Mouse (Mus musculus): ENCODE data around the gene Uqcc3. TPM values are rescaled to one million over a fixed set of nuclear protein-coding genes. Genes with fewer than 3 reads are reported as not detected.
"Not testable (repeated sequence)": the region's sequence is repeated elsewhere in the genome, so short reads cannot be mapped to it uniquely, and the experiment has no call there.

Gene Uqcc3
- total and polyA plus RNA-seq, 2 experiments from 2014 or later = 12.6 to 91.9 TPM

- DNase-seq (ENCODE audit: low spot score) = no peak
- WGBS = 65% methylated on average over 11 of the region's 11 CpGs
- H3K27ac ChIP-seq (ENCODE audit: low read depth) = peak within 1 kb of the TSS; percentile 94
- H3K36me3 ChIP-seq (replicated peaks; ENCODE audit: control insufficient read depth, insufficient read depth, low read length) = peaks cover 16% of the 10 kb centered on the region
- H3K4me2 ChIP-seq (ENCODE audit: low read depth, low read length) = peak within 1 kb of the TSS; percentile 97
- peaks cover 22% of the 10 kb centered on the region for H3K4me1 ChIP-seq (ENCODE audit: control insufficient read depth, insufficient read depth)
- ATAC-seq (ENCODE audit: insufficient read depth, low read depth) = no peak
- H3K9me3 ChIP-seq (replicated peaks; ENCODE audit: control insufficient read depth, low read length) = no peaks in the 10 kb centered on the region
- H3K9ac ChIP-seq (replicated peaks; ENCODE audit: low read depth, low read length) = peak within 1 kb of the TSS; percentile 74
- TF ChIP-seq EP300 (IDR thresholded peaks at IDR 0.05; ENCODE audit: low read depth) (no peak), CTCF (IDR thresholded peaks at IDR 0.05; ENCODE audit: low read depth) (no peak)
- H3K4me3 ChIP-seq (ENCODE audit: low read depth, low read length) = peak within 1 kb of the TSS; percentile 59
- H3K27me3 ChIP-seq (ENCODE audit: control insufficient read depth, insufficient read depth, low read length) = no peaks in the 10 kb centered on the region
Observed at GRCm38 (mm10) chr19:8839103-8839907, 41.4 kb downstream of the Uqcc3 start, which contains the start of gene Gng3. TSS of gene Gng3 (minus strand) at chr19:8839194.

- Histone ChIP-seq H3K4me1 (ENCODE audit: control insufficient read depth, insufficient read depth) (peaks cover 22% of the 10 kb centered on the region), H3K36me3 (replicated peaks; ENCODE audit: control insufficient read depth, insufficient read depth, low read length) (peaks cover 27% of the 10 kb centered on the region), H3K4me2 (ENCODE audit: low read depth, low read length) (peak overlapping the region; percentile 97), H3K9me3 (replicated peaks; ENCODE audit: control insufficient read depth, low read length) (no peaks in the 10 kb centered on the region), H3K27me3 (ENCODE audit: control insufficient read depth, insufficient read depth, low read length) (no peaks in the 10 kb centered on the region), H3K27ac (ENCODE audit: low read depth) (peak overlapping the region; percentile 94), H3K4me3 (ENCODE audit: low read depth, low read length) (peak overlapping the region; percentile 59), H3K9ac (replicated peaks; ENCODE audit: low read depth, low read length) (peak overlapping the region; percentile 74)
- no peak for ATAC-seq (ENCODE audit: insufficient read depth, low read depth)
- WGBS = 17% methylated on average over 15 of the region's 15 CpGs
- TF ChIP-seq CTCF (IDR thresholded peaks at IDR 0.05; ENCODE audit: low read depth) = no peak
- no peak for TF ChIP-seq EP300 (IDR thresholded peaks at IDR 0.05; ENCODE audit: low read depth)
- no peak for DNase-seq (ENCODE audit: low spot score)
Observed at GRCm38 (mm10) chr19:8838041-8838730, 42.5 kb downstream of the Uqcc3 start.

- ATAC-seq (ENCODE audit: insufficient read depth, low read depth) (peak; percentile 86), DNase-seq (ENCODE audit: low spot score) (peak; percentile 80)
- Histone ChIP-seq H3K36me3 (replicated peaks; ENCODE audit: control insufficient read depth, insufficient read depth, low read length) (peaks cover 31% of the 10 kb centered on the region), H3K9me3 (replicated peaks; ENCODE audit: control insufficient read depth, low read length) (no peaks in the 10 kb centered on the region), H3K4me2 (ENCODE audit: low read depth, low read length) (peak within 1 kb of the TSS; percentile 97), H3K4me1 (ENCODE audit: control insufficient read depth, insufficient read depth) (peaks cover 22% of the 10 kb centered on the region), H3K27ac (ENCODE audit: low read depth) (peak within 1 kb of the TSS; percentile 94), H3K27me3 (ENCODE audit: control insufficient read depth, insufficient read depth, low read length) (no peaks in the 10 kb centered on the region), H3K9ac (replicated peaks; ENCODE audit: low read depth, low read length) (peak within 1 kb of the TSS; percentile 74), H3K4me3 (ENCODE audit: low read depth, low read length) (peak within 1 kb of the TSS; percentile 59)
- under 1% methylated on average over 38 of the region's 38 CpGs for WGBS
- TF ChIP-seq EP300 (IDR thresholded peaks at IDR 0.05; ENCODE audit: low read depth) (peak; percentile 85; the same call in 1 of the 2 replicates), CTCF (IDR thresholded peaks at IDR 0.05; ENCODE audit: low read depth) (peak; percentile 49)
Observed at GRCm38 (mm10) chr19:8837251-8837791, 43.4 kb downstream of the Uqcc3 start, which contains the start of gene Bscl2. TSS of gene Bscl2 (plus strand) at chr19:8837467.

GRCm38 (mm10) chr19:8836327-8836726 is 44.4 kb downstream of the Uqcc3 start:
- peaks cover 41% of the 10 kb centered on the region for H3K36me3 ChIP-seq (replicated peaks; ENCODE audit: control insufficient read depth, insufficient read depth, low read length)
- not testable (repeated sequence) for DNase-seq (ENCODE audit: low spot score); H3K27me3 ChIP-seq (ENCODE audit: control insufficient read depth, insufficient read depth, low read length); H3K9ac ChIP-seq (replicated peaks; ENCODE audit: low read depth, low read length); H3K9me3 ChIP-seq (replicated peaks; ENCODE audit: control insufficient read depth, low read length); ATAC-seq (ENCODE audit: insufficient read depth, low read depth); H3K27ac ChIP-seq (ENCODE audit: low read depth); H3K4me3 ChIP-seq (ENCODE audit: low read depth, low read length); H3K4me2 ChIP-seq (ENCODE audit: low read depth, low read length)
- peaks cover 22% of the 10 kb centered on the region for H3K4me1 ChIP-seq (ENCODE audit: control insufficient read depth, insufficient read depth)
- 93% methylated on average over 10 of the region's 10 CpGs for WGBS

- TF ChIP-seq EP300 (IDR thresholded peaks at IDR 0.05; ENCODE audit: low read depth) (no peak), CTCF (IDR thresholded peaks at IDR 0.05; ENCODE audit: low read depth) (no peak)
- 84% methylated on average over 4 of the region's 4 CpGs for whole genome bisulfite sequencing
- H3K4me3 ChIP-seq (ENCODE audit: low read depth, low read length) = no peak overlapping the region
- H3K36me3 ChIP-seq (replicated peaks; ENCODE audit: control insufficient read depth, insufficient read depth, low read length) = peaks cover 74% of the 10 kb centered on the region
- H3K4me2 ChIP-seq (ENCODE audit: low read depth, low read length) = no peak overlapping the region
- no peaks in the 10 kb centered on the region for H3K27me3 ChIP-seq (ENCODE audit: control insufficient read depth, insufficient read depth, low read length)
- H3K9me3 ChIP-seq (replicated peaks; ENCODE audit: control insufficient read depth, low read length) = no peaks in the 10 kb centered on the region
- H3K27ac ChIP-seq (ENCODE audit: low read depth) = no peak overlapping the region
- H3K9ac ChIP-seq (replicated peaks; ENCODE audit: low read depth, low read length) = no peak overlapping the region
- ATAC-seq (ENCODE audit: insufficient read depth, low read depth) = no peak
- H3K4me1 ChIP-seq (ENCODE audit: control insufficient read depth, insufficient read depth) = peaks cover 4% of the 10 kb centered on the region
- DNase-seq (ENCODE audit: low spot score) = no peak
Observed at GRCm38 (mm10) chr19:8832971-8833370, 47.8 kb downstream of the Uqcc3 start.

Data from heart, postnatal 0 days (tissue).